Mouse (Mus musculus) forelimb bud, embryonic 11.5 days (tissue): ENCODE data around the gene Cluh.

ENCODE experiments used
- DNase-seq: peaks from one replicate; pipeline ENCODE4 v3.0.0-alpha.2; 2012; ENCODE audit warnings: low read depth, low spot score

Gene Cluh

GRCm38 (mm10) chr11:74647966-74648365 lies 1.3 kb upstream of the Cluh start:
- DNase-seq: no peak

- no peak for DNase-seq
Observed at GRCm38 (mm10) chr11:74648676-74649075, 619 bp upstream of the Cluh start.

GRCm38 (mm10) chr11:74649647-74650551 lies 604 bp downstream of the Cluh start:
- no peak for DNase-seq

GRCm38 (mm10) chr11:74650576-74651100 lies 1.3 kb downstream of the Cluh start:
- no peak for DNase-seq

- DNase-seq: no peak
Observed at GRCm38 (mm10) chr11:74652791-74653191, 3.5 kb downstream of the Cluh start.

GRCm38 (mm10) chr11:74653385-74653784 lies 4.1 kb downstream of the Cluh start:
- DNase-seq: no peak

GRCm38 (mm10) chr11:74655941-74656340 lies 6.6 kb downstream of the Cluh start:
- no peak for DNase-seq

- no peak for DNase-seq
Observed at GRCm38 (mm10) chr11:74660336-74660735, 11.0 kb downstream of the Cluh start.

GRCm38 (mm10) chr11:74661641-74662040 lies 12.3 kb downstream of the Cluh start:
- DNase-seq: no peak

GRCm38 (mm10) chr11:74662221-74662620 lies 12.9 kb downstream of the Cluh start:
- DNase-seq: no peak

- DNase-seq: no peak
Observed at GRCm38 (mm10) chr11:74664279-74664678, 15.0 kb downstream of the Cluh start.

GRCm38 (mm10) chr11:74664906-74665305 lies 15.6 kb downstream of the Cluh start:
- DNase-seq: no peak

GRCm38 (mm10) chr11:74665631-74666283 lies 16.5 kb downstream of the Cluh start:
- DNase-seq: no peak

- DNase-seq: no peak
Observed at GRCm38 (mm10) chr11:74666284-74666652, 17.0 kb downstream of the Cluh start.

- DNase-seq: no peak
Observed at GRCm38 (mm10) chr11:74666776-74667581, 17.7 kb downstream of the Cluh start.

- DNase-seq: no peak
Observed at GRCm38 (mm10) chr11:74667582-74668010, 18.3 kb downstream of the Cluh start.

GRCm38 (mm10) chr11:74668466-74668865 lies 19.2 kb downstream of the Cluh start:
- DNase-seq: no peak

GRCm38 (mm10) chr11:74668971-74669370 lies 19.7 kb downstream of the Cluh start:
- DNase-seq: no peak

GRCm38 (mm10) chr11:74670151-74670550 lies 20.9 kb downstream of the Cluh start:
- DNase-seq: no peak

GRCm38 (mm10) chr11:74671013-74671412 lies 21.7 kb downstream of the Cluh start:
- no peak for DNase-seq

GRCm38 (mm10) chr11:74671839-74672238 lies 22.5 kb downstream of the Cluh start:
- DNase-seq: no peak
